Mouse (Mus musculus): ENCODE results near the gene Slc9a2.
"Not testable (repeated sequence)": the region's sequence is repeated elsewhere in the genome, so short reads cannot be mapped to it uniquely, and the experiment has no call there.

The Slc9a2 gene

GRCm38 (mm10) chr1:40680067-40680867, at the start of gene Slc9a2:
Gene Slc9a2, plus strand, starts transcription at chr1:40680574.
- DNase-seq (ENCODE audit: extremely low spot score, low spot score), result no peak

GRCm38 (mm10) chr1:40632407-40633062, 47.8 kb upstream of the Slc9a2 start:
- no peak for DNase-seq (ENCODE audit: extremely low spot score, low spot score)

GRCm38 (mm10) chr1:40634608-40635007, 45.8 kb upstream of the Slc9a2 start:
- DNase-seq (ENCODE audit: extremely low spot score, low spot score), result no peak

DNA sequence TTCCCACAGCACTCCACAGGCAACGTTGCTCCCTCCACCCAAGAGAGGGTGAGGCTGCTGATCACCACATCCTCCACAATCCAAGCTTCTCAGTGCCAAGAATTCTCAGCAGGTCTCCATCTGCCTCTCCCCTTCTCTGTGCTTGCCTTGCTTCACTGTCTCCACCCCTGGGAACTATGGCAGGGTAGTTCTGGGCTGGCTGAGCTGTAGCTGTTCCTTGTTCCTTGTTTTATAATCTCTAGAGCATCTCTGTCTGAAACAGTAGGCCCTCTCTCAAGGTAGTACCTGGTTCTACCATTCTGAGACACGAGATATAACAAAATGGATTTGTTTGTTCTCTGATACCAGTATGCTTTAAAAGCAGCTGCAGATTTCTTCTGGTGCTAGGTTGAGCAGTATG, 32.1 kb upstream of the Slc9a2 start:
- no peak for DNase-seq (ENCODE audit: extremely low spot score, low spot score)

- no peak for DNase-seq (ENCODE audit: extremely low spot score, low spot score)
Measured at GRCm38 (mm10) chr1:40650803-40651497, 29.4 kb upstream of the Slc9a2 start.

DNA sequence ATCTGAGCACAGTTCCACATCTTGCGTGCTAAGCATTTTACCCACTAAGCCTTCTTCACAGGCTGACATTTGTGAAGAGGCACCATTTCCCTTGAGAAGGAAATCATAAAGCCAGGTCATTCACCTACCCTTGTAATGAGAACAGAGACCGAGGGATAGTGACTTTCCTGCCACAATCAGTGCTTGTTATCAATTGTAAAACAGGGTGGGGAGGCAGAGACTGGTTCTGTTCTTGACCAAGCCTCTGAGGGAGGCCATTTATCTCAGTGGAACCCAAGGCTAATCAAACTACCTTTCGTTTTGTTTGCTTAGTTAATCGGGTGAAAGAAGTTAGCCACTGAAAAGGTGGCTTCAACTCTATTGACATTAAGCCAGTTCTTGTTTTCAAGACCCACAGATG, 23.3 kb upstream of the Slc9a2 start:
- DNase-seq (ENCODE audit: extremely low spot score, low spot score), result no peak

GRCm38 (mm10) chr1:40657978-40658496, 22.3 kb upstream of the Slc9a2 start:
- DNase-seq (ENCODE audit: extremely low spot score, low spot score), result peak; percentile 52

DNA sequence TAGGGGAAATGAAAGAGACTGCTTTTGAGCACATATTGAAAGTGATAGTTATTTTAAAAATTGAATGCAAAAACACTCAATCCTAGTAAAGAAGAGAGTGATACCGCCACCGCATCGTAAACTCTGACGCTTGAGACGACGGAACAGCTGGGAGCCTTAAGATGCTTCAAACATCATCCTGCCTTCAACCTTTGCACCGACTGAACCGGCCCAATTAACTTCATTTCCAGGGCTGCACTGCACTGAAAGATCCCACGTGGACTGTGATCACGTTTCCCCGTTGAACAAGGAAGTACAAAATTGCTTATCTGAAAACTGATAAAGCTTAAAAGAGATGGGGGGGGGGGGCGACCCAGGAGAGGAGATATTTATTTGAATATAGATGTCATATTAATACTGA, 21.4 kb upstream of the Slc9a2 start:
- DNase-seq (ENCODE audit: extremely low spot score, low spot score), result no peak

DNA sequence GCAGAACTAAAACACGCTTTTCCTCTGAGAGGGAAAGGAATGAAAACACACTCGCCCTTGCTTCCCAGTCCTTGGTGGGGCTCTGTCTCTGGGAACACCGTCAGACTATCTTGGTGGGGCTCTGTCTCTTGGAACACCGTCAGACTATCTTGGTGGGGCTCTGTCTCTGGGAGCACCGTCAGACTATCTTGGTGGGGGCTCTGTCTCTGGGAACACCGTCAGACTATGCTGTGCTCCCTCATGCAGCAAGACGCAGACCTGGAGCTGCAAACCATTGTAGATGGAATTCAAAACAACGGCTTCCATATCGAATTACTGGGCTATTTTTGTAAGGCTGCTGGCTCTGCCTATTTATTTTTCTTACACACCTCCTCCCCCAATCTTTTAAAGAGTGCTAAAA, 20.9 kb upstream of the Slc9a2 start:
- no peak for DNase-seq (ENCODE audit: extremely low spot score, low spot score)

DNA sequence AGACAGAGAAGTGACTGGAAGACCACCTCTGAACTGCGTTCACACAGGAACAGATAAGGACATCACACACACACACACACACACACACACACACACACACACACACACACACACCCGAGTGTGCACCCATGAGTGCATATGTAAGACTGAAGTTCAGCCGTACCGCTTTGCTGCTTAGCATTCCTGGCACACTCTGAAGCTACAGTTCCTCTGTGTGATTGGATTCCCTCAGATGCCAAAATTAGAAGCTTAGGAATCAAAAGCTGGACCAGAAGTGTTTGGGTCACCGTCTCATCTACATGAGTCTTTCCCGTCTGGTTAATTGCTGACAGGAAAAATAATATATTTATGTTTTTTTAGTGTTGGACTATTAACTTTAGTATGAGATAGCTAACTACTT, 19.5 kb upstream of the Slc9a2 start:
- no peak for DNase-seq (ENCODE audit: extremely low spot score, low spot score)

DNA sequence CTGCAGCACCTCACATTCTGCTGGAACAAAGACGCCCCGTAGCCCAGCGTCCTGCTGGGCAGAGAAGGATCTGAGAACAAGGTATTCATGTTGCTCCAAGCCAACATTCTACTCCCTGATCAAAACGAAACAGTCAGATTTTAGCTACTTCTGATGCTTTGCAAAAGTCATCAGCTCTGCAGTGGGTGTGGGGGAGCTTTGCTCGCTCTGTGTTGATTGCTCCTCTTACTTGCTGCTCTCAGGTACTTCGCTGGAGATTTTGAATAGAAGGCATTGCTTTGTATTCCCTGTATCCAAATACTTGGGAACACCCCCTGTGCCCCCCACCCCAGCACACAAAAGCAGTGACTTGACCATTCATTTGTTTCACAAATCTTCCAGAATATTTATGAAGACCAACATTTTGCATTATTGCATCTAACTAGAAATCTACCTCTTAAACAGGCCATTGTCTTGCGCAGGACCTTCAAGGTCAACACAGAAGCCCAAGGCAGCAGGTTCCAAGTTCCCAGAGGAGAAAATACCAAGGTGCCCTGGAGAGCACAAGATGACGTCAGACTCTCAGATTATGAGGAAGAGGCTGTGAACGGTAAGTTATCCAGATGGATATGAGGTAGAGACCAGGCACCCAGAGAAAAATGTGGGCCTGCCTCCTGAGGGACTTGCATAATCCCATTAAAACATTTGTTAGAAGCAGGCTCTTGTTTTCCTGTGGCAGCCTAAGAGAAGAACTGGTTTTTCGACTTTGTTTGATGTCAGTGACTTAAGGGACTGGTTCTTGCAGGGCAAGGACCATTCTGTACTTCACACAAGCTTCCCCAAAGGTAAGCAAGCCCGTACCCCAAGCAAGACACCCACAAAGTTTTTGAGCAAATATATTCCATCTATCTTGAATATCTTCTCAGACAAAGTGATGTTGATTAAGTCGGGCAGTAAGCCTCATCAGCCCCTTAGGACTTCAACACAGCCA, 14.7 kb upstream of the Slc9a2 start:
- no peak for DNase-seq (ENCODE audit: extremely low spot score, low spot score)

DNA sequence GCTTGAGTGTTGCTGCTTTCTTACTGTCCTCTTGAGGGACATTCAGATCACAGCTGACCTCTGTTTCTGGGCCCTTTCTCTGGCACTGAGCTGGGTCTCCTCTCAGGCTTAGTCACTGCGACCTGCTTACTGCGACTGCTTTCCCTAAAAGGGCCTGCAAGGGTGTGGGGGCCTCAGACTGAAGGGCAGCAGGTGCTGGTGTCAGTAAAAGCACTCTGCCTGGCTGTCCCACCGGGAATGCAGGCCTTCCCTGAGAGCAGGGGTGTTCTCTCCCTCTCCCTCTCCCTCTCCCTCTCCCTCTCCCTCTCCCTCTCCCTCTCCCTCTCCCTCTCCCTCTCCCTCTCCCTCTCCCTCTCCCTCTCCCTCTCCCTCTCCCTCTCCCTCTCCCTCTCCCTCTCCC, 12.9 kb upstream of the Slc9a2 start:
- not testable (repeated sequence) for DNase-seq (ENCODE audit: extremely low spot score, low spot score)

- DNase-seq (ENCODE audit: extremely low spot score, low spot score), result no peak
Measured at GRCm38 (mm10) chr1:40670025-40670424, 10.3 kb upstream of the Slc9a2 start.

- no peak for DNase-seq (ENCODE audit: extremely low spot score, low spot score)
Measured at GRCm38 (mm10) chr1:40671490-40671889, 8.9 kb upstream of the Slc9a2 start.

GRCm38 (mm10) chr1:40677306-40677705, 3.1 kb upstream of the Slc9a2 start:
- DNase-seq (ENCODE audit: extremely low spot score, low spot score), result no peak

- peak; percentile 57 for DNase-seq (ENCODE audit: extremely low spot score, low spot score)
Measured at GRCm38 (mm10) chr1:40680868-40681698, 709 bp downstream of the Slc9a2 start.

DNA sequence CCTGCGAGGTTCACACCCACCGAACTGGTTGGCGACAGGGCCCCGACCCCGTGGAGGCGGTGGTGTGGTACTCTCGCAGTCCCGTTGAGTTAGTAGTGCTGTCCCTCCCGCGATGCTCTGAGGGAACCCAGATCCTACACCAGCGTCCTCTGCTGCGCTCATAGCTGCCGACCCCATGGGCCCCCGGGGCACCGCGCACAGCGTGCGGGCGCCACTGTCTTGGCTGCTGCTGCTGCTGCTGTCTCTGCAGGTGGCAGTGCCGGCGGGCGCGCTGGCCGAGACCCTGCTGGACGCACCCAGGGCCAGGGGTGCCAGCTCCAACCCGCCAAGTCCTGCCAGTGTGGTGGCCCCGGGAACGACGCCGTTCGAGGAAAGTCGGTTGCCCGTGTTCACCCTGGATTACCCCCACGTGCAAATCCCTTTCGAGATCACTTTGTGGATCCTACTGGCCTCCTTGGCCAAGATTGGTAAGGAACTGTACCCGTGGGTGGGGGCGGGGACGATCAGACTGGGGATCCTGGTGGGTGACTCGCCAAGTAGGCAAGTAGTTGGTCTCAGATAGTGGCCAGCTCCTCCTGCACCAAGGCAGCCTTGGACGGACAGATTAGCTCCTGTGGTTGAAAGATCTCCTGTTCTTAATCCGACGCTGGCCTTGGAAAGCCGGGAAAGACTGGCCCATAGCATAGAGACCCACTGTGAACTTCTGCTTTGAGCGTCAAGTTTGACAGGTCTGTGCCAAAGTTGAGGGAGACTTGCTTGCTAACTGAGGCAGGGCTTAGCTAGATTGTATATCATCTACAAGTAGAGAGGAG, 1.5 kb downstream of the Slc9a2 start:
- peak; percentile 53 for DNase-seq (ENCODE audit: extremely low spot score, low spot score)

DNA sequence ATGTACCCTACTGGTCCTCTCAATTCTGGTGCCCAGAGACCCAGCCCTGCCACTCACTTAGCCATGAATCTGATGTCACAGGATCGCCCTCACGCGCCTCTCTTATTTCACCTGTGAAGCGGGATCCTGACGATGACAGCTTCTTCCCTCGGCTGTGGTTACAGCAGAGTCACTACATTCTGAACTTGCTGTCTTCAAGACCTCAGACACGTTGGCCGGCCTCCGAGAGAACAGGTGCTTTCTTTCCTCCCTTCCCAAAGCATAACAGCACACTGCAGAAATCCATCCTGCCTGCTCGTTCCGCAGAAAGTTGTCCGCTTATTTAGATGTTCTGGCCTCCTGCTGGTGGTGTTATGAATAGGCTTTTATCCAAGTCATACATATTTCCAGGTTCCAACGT, 13.9 kb downstream of the Slc9a2 start:
- DNase-seq (ENCODE audit: extremely low spot score, low spot score), result no peak

- DNase-seq (ENCODE audit: extremely low spot score, low spot score), result no peak
Measured at GRCm38 (mm10) chr1:40696436-40696835, 16.1 kb downstream of the Slc9a2 start.

All from neural tube, embryonic 10.5 days (tissue).